Mouse (Mus musculus) intestine, embryonic 14.5 days (tissue): ENCODE measurements around the gene Psma2. TPM values are rescaled to one million over a fixed set of nuclear protein-coding genes. Genes with fewer than 3 reads are reported as not detected.

Source experiments
- polyA plus RNA-seq: library from polyadenylated mRNA; unstranded; fragments of >200 nt; fragmentation: Nextera tagmentation; extraction: Ambion mirVana; gene quantifications from 2 replicates; pipeline ENCODE4 v1.2.1, GENCODE M21; 2014

Gene Psma2
- polyA plus RNA-seq, 1 experiment from 2014 or later = 205 TPM

Other genes with a start within 250 kb of the Psma2 start
- gene Hecw1, start 90.0 kb upstream of the Psma2 start, polyA plus RNA-seq = 1.5 and 2.5 TPM in 2 replicates
- gene Mrpl32, start 75 bp upstream of the Psma2 start, polyA plus RNA-seq = 113 and 121 TPM in 2 replicates
- gene AW209491, start 16.9 kb downstream of the Psma2 start, polyA plus RNA-seq = 27.9 and 32.2 TPM in 2 replicates